Mouse (Mus musculus): ENCODE results near the gene Stk16. TPM values are rescaled to one million over a fixed set of nuclear protein-coding genes. Genes with fewer than 3 reads are reported as not detected.

The Stk16 gene
- polyA plus RNA-seq, 1 experiment from 2014 or later: 138 TPM

- Histone ChIP-seq H3K36me3 (no peaks in the 10 kb centered on the region), H3K4me3 (peak overlapping the region; percentile 54), H3K4me2 (peak overlapping the region; percentile 68), H3K27me3 (peaks cover 80% of the 10 kb centered on the region), H3K4me1 (replicated peaks) (peaks cover 20% of the 10 kb centered on the region), H3K27ac (replicated peaks) (0 out of 2 replicates have a peak overlapping the region, but pooled peaks have one; percentile 9), H3K9ac (peak overlapping the region; percentile 76), H3K9me3 (no peaks in the 10 kb centered on the region)
- ATAC-seq (ENCODE audit: low read depth): peak; percentile 58
- under 1% methylated on average over 40 of the region's 40 CpGs for WGBS
Observed at GRCm38 (mm10) chr1:75262969-75263951, 52.6 kb downstream of the Stk16 start.

- H3K4me3 ChIP-seq: peak within 1 kb of the TSS; percentile 54
- peak within 1 kb of the TSS; percentile 68 for H3K4me2 ChIP-seq
- no peaks in the 10 kb centered on the region for H3K36me3 ChIP-seq
- 11% methylated on average over 32 of the region's 32 CpGs for WGBS
- peaks cover 20% of the 10 kb centered on the region for H3K4me1 ChIP-seq (replicated peaks)
- H3K9me3 ChIP-seq: no peaks in the 10 kb centered on the region
- peak; percentile 88 for ATAC-seq (ENCODE audit: low read depth)
- peaks cover 87% of the 10 kb centered on the region for H3K27me3 ChIP-seq
- peak within 1 kb of the TSS; percentile 76 for H3K9ac ChIP-seq
- 0 out of 2 replicates have a peak within 1 kb of the TSS, but pooled peaks have one; percentile 9 for H3K27ac ChIP-seq (replicated peaks)
Observed at GRCm38 (mm10) chr1:75264091-75264880, 53.6 kb downstream of the Stk16 start, which contains the start of gene Ptprn. Gene Ptprn, minus strand, starts transcription at chr1:75264502.

Small RNA genes lying within 50 kb of the gene (microRNA-seq; reads per million reads assigned to microRNA genes)
- not detected for gene Gm27943

Other genes starting within 250 kb of the Stk16 start
- 8.5 and 8.9 TPM in 2 replicates for gene Nhej1, start 85.6 kb upstream of the Stk16 start, polyA plus RNA-seq (2015; fragmentation: Nextera tagmentation; extraction: Ambion mirVana)
- not detected in 2 replicates for gene Slc23a3, start 76.9 kb upstream of the Stk16 start, polyA plus RNA-seq (2015; fragmentation: Nextera tagmentation; extraction: Ambion mirVana)
- 60.2 and 64.6 TPM in 2 replicates for gene Cnppd1, start 68.1 kb upstream of the Stk16 start, polyA plus RNA-seq (2015; fragmentation: Nextera tagmentation; extraction: Ambion mirVana)
- 104 and 115 TPM in 2 replicates for gene Retreg2, start 68.1 kb upstream of the Stk16 start, polyA plus RNA-seq (2015; fragmentation: Nextera tagmentation; extraction: Ambion mirVana)
- gene Zfand2b, start 42.2 kb upstream of the Stk16 start, polyA plus RNA-seq (2015; fragmentation: Nextera tagmentation; extraction: Ambion mirVana): 38.8 and 45.9 TPM in 2 replicates
- gene Abcb6, start 30.4 kb upstream of the Stk16 start, polyA plus RNA-seq (2015; fragmentation: Nextera tagmentation; extraction: Ambion mirVana): 40.3 and 47.8 TPM in 2 replicates
- gene Ankzf1, start 18.7 kb upstream of the Stk16 start, polyA plus RNA-seq (2015; fragmentation: Nextera tagmentation; extraction: Ambion mirVana): 22.2 and 24.4 TPM in 2 replicates
- gene Atg9a, start 18.6 kb upstream of the Stk16 start, polyA plus RNA-seq (2015; fragmentation: Nextera tagmentation; extraction: Ambion mirVana): 49.4 and 50.8 TPM in 2 replicates
- 16.6 and 19.7 TPM in 2 replicates for gene Glb1l, start within 50 bp of the Stk16 start, polyA plus RNA-seq (2015; fragmentation: Nextera tagmentation; extraction: Ambion mirVana)
- 10.5 and 10.6 TPM in 2 replicates for gene Tuba4a, start 9.0 kb downstream of the Stk16 start, polyA plus RNA-seq (2015; fragmentation: Nextera tagmentation; extraction: Ambion mirVana)
- not detected in 2 replicates for gene A630095N17Rik, start 21.3 kb downstream of the Stk16 start, polyA plus RNA-seq (2015; fragmentation: Nextera tagmentation; extraction: Ambion mirVana)
- gene Dnajb2, start 25.6 kb downstream of the Stk16 start, polyA plus RNA-seq (2015; fragmentation: Nextera tagmentation; extraction: Ambion mirVana): 68.2 and 73.0 TPM in 2 replicates
- 15.8 and 19.2 TPM in 2 replicates for gene Ptprn, start 53.7 kb downstream of the Stk16 start, polyA plus RNA-seq (2015; fragmentation: Nextera tagmentation; extraction: Ambion mirVana)
- 116 and 131 TPM in 2 replicates for gene Resp18, start 67.6 kb downstream of the Stk16 start, polyA plus RNA-seq (2015; fragmentation: Nextera tagmentation; extraction: Ambion mirVana)
- gene Dnpep, start 107.2 kb downstream of the Stk16 start, polyA plus RNA-seq (2015; fragmentation: Nextera tagmentation; extraction: Ambion mirVana): 187 and 190 TPM in 2 replicates
- 3.3 and 7.7 TPM in 2 replicates for gene Des, start 149.5 kb downstream of the Stk16 start, polyA plus RNA-seq (2015; fragmentation: Nextera tagmentation; extraction: Ambion mirVana)
- 17.8 and 21.4 TPM in 2 replicates for gene Speg, start 164.5 kb downstream of the Stk16 start, polyA plus RNA-seq (2015; fragmentation: Nextera tagmentation; extraction: Ambion mirVana)
- gene Gmppa, start 225.1 kb downstream of the Stk16 start, polyA plus RNA-seq (2015; fragmentation: Nextera tagmentation; extraction: Ambion mirVana): 74.4 and 75.9 TPM in 2 replicates
- gene Asic4, start 239.6 kb downstream of the Stk16 start, polyA plus RNA-seq (2015; fragmentation: Nextera tagmentation; extraction: Ambion mirVana): 28.7 and 28.8 TPM in 2 replicates